Mouse (Mus musculus): Measurements from ENCODE around the gene March6. TPM values are rescaled to one million over a fixed set of nuclear protein-coding genes. Genes with fewer than 3 reads are reported as not detected.

Gene March6
- polyA plus RNA-seq, 1 experiment from 2014 or later = 99.8 TPM

GRCm38 (mm10) chr15:31567431-31567830 lies 36.6 kb upstream of the March6 start:
- no peak overlapping the region for H3K4me2 ChIP-seq (ENCODE audit: low read length)
- H3K9me3 ChIP-seq (replicated peaks; ENCODE audit: control insufficient read depth, low read length, poor library complexity, severe bottlenecking) = no peaks in the 10 kb centered on the region
- no peaks in the 10 kb centered on the region for H3K27me3 ChIP-seq (ENCODE audit: control insufficient read depth, insufficient read depth, low read depth, low read length)

DNA sequence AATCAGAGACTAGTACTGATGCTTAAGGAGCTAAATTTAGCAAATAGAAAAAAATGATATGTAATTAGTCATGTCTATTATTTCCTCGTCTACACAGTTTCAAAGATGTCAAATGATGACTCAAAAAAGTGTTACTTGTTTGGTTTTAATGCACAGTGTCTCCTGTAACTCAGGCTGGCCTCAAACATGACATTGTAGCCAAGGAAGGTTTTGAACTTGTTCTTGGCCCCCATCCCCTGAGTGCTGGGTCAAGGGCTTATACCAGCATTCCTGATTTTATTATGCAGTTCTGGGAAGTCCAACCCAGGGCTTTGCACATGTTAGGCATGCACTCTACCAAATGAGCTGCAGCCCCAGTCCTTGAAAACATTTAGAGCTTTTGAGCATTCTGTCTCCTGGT lies 34.9 kb upstream of the March6 start:
- ATAC-seq = no peak
- Histone ChIP-seq H3K4me3 (ENCODE audit: low read depth, low read length) (no peak overlapping the region), H3K27me3 (ENCODE audit: control insufficient read depth, insufficient read depth, low read depth, low read length) (no peaks in the 10 kb centered on the region), H3K9me3 (replicated peaks; ENCODE audit: control insufficient read depth, low read length, poor library complexity, severe bottlenecking) (no peaks in the 10 kb centered on the region), H3K27ac (ENCODE audit: low read length) (no peak overlapping the region), H3K4me2 (ENCODE audit: low read length) (no peak overlapping the region), H3K36me3 (ENCODE audit: control insufficient read depth, insufficient read depth, low read length) (no peaks in the 10 kb centered on the region), H3K4me1 (ENCODE audit: control insufficient read depth, insufficient read depth, low read length) (no peaks in the 10 kb centered on the region; the same call in 1 of the 2 replicates), H3K9ac (ENCODE audit: low read depth, low read length) (no peak overlapping the region)
- 71% methylated on average over 1 of the region's 1 CpGs for WGBS

More at GRCm38 (mm10) chr15:31567431-31567830, 36.6 kb upstream of the March6 start:
- no peak for ATAC-seq
- H3K27ac ChIP-seq (ENCODE audit: low read length) = no peak overlapping the region
- WGBS = 72% methylated on average over 7 of the region's 7 CpGs
- H3K36me3 ChIP-seq (ENCODE audit: control insufficient read depth, insufficient read depth, low read length) = no peaks in the 10 kb centered on the region
- no peak overlapping the region for H3K4me3 ChIP-seq (ENCODE audit: low read depth, low read length)
- H3K9ac ChIP-seq (ENCODE audit: low read depth, low read length) = no peak overlapping the region
- no peaks in the 10 kb centered on the region; the same call in 1 of the 2 replicates for H3K4me1 ChIP-seq (ENCODE audit: control insufficient read depth, insufficient read depth, low read length)

DNA sequence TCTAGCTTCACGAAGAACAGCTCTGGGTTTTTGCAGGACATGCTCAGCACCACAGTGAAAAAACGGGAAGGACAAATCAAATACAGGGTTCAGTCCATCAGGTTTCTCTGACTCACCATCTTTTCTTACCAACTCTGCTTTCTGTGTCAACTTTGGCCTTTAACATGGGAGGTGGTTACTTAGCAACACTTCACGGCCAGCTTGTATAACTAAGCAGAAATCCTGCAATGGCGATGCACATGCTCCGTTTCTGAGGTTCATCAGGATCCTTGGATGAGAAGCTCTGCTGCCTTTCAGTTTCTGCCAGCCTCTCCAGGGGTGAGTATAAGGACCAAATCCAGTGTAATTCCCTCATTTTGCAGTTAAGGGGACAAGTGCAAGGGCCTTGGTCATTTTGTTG lies 34.3 kb upstream of the March6 start, which contains the start of gene Cmbl:
Gene Cmbl, plus strand, starts transcription at position 206 of the 400 bp plus-strand sequence.
- no peak for ATAC-seq
- Histone ChIP-seq H3K27ac (ENCODE audit: low read length) (no peak within 1 kb of the TSS), H3K4me2 (ENCODE audit: low read length) (no peak within 1 kb of the TSS; the same call in 1 of the 2 replicates), H3K27me3 (ENCODE audit: control insufficient read depth, insufficient read depth, low read depth, low read length) (no peaks in the 10 kb centered on the region), H3K36me3 (ENCODE audit: control insufficient read depth, insufficient read depth, low read length) (no peaks in the 10 kb centered on the region), H3K9me3 (replicated peaks; ENCODE audit: control insufficient read depth, low read length, poor library complexity, severe bottlenecking) (no peaks in the 10 kb centered on the region), H3K4me1 (ENCODE audit: control insufficient read depth, insufficient read depth, low read length) (no peaks in the 10 kb centered on the region; the same call in 1 of the 2 replicates), H3K4me3 (ENCODE audit: low read depth, low read length) (no peak within 1 kb of the TSS), H3K9ac (ENCODE audit: low read depth, low read length) (no peak within 1 kb of the TSS)
- 61% methylated on average over 5 of the region's 5 CpGs for WGBS

DNA sequence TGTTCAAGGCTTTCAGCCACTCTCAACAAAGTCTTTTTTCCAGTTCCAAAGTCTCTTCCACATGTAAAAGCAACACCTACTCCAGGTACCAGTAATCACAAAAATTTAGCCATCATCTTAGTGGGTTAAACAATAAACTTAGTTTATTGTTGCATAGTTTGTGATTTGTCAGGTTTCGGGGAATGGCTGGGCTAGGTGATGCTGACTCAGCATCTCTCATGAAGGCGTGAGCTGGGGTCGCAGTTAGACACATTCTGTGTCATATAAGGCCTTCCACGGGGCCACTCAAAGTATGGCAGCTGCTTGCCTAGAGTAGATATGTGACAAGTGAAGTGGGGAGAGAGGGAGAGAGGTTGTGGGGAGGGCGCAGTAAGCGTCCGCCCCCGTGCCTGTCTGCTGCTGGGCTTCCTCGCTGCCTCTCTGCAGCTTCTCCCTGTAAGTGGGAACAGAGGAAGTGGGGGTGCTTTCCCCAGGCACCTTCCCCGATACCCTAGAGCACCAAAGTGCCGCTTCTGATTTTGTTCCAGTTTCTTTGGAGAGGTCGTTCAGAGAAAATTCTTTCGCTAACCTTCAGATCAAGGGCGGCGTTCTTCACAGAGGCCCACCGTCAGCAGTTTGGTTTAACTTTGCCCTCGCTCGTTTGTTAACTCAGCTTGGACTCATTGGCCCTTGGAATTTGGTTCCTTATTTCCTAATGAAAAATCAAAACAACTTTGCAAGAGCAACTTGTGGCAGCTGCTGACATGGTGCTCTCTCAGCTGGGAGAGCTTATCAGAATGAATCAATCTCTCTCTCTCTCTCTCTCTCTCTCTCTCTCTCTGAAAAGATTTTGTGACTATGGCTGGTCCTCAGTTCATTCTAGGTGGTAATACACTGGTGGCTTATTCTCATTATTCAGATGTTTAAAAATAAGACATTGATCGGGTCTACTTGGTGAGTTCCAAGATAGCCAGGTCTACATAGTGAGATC lies 33.0 kb upstream of the March6 start:
- H3K9ac ChIP-seq (ENCODE audit: low read depth, low read length) = no peak overlapping the region
- H3K36me3 ChIP-seq (ENCODE audit: control insufficient read depth, insufficient read depth, low read length) = no peaks in the 10 kb centered on the region
- no peak overlapping the region for H3K4me3 ChIP-seq (ENCODE audit: low read depth, low read length)
- no peaks in the 10 kb centered on the region for H3K27me3 ChIP-seq (ENCODE audit: control insufficient read depth, insufficient read depth, low read depth, low read length)
- H3K9me3 ChIP-seq (replicated peaks; ENCODE audit: control insufficient read depth, low read length, poor library complexity, severe bottlenecking) = no peaks in the 10 kb centered on the region
- no peak overlapping the region for H3K27ac ChIP-seq (ENCODE audit: low read length)
- no peaks in the 10 kb centered on the region; the same call in 1 of the 2 replicates for H3K4me1 ChIP-seq (ENCODE audit: control insufficient read depth, insufficient read depth, low read length)
- no peak for ATAC-seq
- no peak overlapping the region for H3K4me2 ChIP-seq (ENCODE audit: low read length)
- 75% methylated on average over 19 of the region's 19 CpGs for WGBS

GRCm38 (mm10) chr15:31562847-31563246 lies 32.0 kb upstream of the March6 start:
- Histone ChIP-seq H3K4me3 (ENCODE audit: low read depth, low read length) (no peak overlapping the region), H3K4me1 (ENCODE audit: control insufficient read depth, insufficient read depth, low read length) (no peaks in the 10 kb centered on the region; the same call in 1 of the 2 replicates), H3K9me3 (replicated peaks; ENCODE audit: control insufficient read depth, low read length, poor library complexity, severe bottlenecking) (no peaks in the 10 kb centered on the region), H3K9ac (ENCODE audit: low read depth, low read length) (no peak overlapping the region), H3K27me3 (ENCODE audit: control insufficient read depth, insufficient read depth, low read depth, low read length) (no peaks in the 10 kb centered on the region), H3K36me3 (ENCODE audit: control insufficient read depth, insufficient read depth, low read length) (no peaks in the 10 kb centered on the region), H3K4me2 (ENCODE audit: low read length) (no peak overlapping the region), H3K27ac (ENCODE audit: low read length) (no peak overlapping the region)
- WGBS = 89% methylated on average over 8 of the region's 8 CpGs
- no peak for ATAC-seq

DNA sequence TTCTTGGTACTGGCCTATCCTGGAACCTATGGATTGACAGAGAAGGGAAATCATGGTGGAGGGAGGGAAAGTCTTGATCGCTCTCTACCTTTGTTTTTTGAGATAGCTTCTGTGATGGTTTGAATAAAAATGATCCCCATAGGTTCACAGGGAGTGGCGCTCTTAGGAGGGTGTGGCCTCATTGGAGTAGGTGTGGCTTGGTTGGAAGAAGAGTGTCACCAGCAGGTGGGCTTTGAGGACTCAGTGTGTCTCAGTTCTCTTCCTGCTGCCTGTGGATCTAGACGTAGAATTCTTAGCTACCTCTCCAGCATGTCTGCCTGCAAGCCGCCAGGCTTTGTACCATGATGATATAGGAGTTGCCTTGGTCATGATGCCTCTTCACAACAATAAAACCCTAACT lies 31.1 kb upstream of the March6 start:
- Histone ChIP-seq H3K4me3 (ENCODE audit: low read depth, low read length) (no peak overlapping the region), H3K27ac (ENCODE audit: low read length) (no peak overlapping the region), H3K27me3 (ENCODE audit: control insufficient read depth, insufficient read depth, low read depth, low read length) (no peaks in the 10 kb centered on the region), H3K9ac (ENCODE audit: low read depth, low read length) (no peak overlapping the region), H3K4me2 (ENCODE audit: low read length) (no peak overlapping the region), H3K9me3 (replicated peaks; ENCODE audit: control insufficient read depth, low read length, poor library complexity, severe bottlenecking) (no peaks in the 10 kb centered on the region), H3K36me3 (ENCODE audit: control insufficient read depth, insufficient read depth, low read length) (no peaks in the 10 kb centered on the region), H3K4me1 (ENCODE audit: control insufficient read depth, insufficient read depth, low read length) (no peaks in the 10 kb centered on the region; the same call in 1 of the 2 replicates)
- ATAC-seq = no peak
- 95% methylated on average over 4 of the region's 4 CpGs for WGBS

- Histone ChIP-seq H3K9me3 (replicated peaks; ENCODE audit: control insufficient read depth, low read length, poor library complexity, severe bottlenecking) (no peaks in the 10 kb centered on the region), H3K27me3 (ENCODE audit: control insufficient read depth, insufficient read depth, low read depth, low read length) (no peaks in the 10 kb centered on the region), H3K4me1 (ENCODE audit: control insufficient read depth, insufficient read depth, low read length) (no peaks in the 10 kb centered on the region; the same call in 1 of the 2 replicates), H3K36me3 (ENCODE audit: control insufficient read depth, insufficient read depth, low read length) (no peaks in the 10 kb centered on the region), H3K4me3 (ENCODE audit: low read depth, low read length) (no peak overlapping the region), H3K27ac (ENCODE audit: low read length) (no peak overlapping the region), H3K9ac (ENCODE audit: low read depth, low read length) (no peak overlapping the region), H3K4me2 (ENCODE audit: low read length) (no peak overlapping the region)
- WGBS = 77% methylated on average over 6 of the region's 6 CpGs
- ATAC-seq = no peak
Measured at GRCm38 (mm10) chr15:31561390-31561789, 30.5 kb upstream of the March6 start.

DNA sequence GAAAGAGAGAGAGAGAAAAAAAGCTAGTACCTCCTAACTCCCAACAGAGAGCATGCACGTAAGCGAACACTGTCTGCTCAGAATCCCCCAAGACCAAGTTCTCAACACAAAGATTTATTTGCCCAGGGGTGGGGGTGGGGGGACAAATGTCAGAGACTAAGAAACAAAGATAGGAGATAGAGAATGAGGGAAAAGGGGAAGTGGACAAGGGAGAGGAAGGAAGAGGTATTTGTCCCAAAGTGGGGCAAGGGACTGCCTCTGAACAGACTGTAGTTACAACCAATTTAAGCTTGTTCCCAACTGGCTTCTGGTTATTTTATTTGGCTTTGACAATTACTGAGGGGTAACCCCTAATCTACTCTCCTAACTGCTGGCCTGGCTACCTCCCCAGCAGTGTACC lies 24.0 kb upstream of the March6 start:
- Histone ChIP-seq H3K27me3 (ENCODE audit: control insufficient read depth, insufficient read depth, low read depth, low read length) (no peaks in the 10 kb centered on the region), H3K4me3 (ENCODE audit: low read depth, low read length) (no peak overlapping the region), H3K27ac (ENCODE audit: low read length) (no peak overlapping the region), H3K9ac (ENCODE audit: low read depth, low read length) (no peak overlapping the region), H3K4me1 (ENCODE audit: control insufficient read depth, insufficient read depth, low read length) (no peaks in the 10 kb centered on the region), H3K9me3 (replicated peaks; ENCODE audit: control insufficient read depth, low read length, poor library complexity, severe bottlenecking) (no peaks in the 10 kb centered on the region), H3K4me2 (ENCODE audit: low read length) (no peak overlapping the region), H3K36me3 (ENCODE audit: control insufficient read depth, insufficient read depth, low read length) (no peaks in the 10 kb centered on the region)
- ATAC-seq = no peak
- WGBS = 86% methylated on average over 2 of the region's 2 CpGs

- H3K4me1 ChIP-seq (ENCODE audit: control insufficient read depth, insufficient read depth, low read length) = no peaks in the 10 kb centered on the region
- no peak overlapping the region for H3K9ac ChIP-seq (ENCODE audit: low read depth, low read length)
- no peaks in the 10 kb centered on the region for H3K36me3 ChIP-seq (ENCODE audit: control insufficient read depth, insufficient read depth, low read length)
- no peaks in the 10 kb centered on the region for H3K27me3 ChIP-seq (ENCODE audit: control insufficient read depth, insufficient read depth, low read depth, low read length)
- H3K9me3 ChIP-seq (replicated peaks; ENCODE audit: control insufficient read depth, low read length, poor library complexity, severe bottlenecking) = no peaks in the 10 kb centered on the region
- H3K4me2 ChIP-seq (ENCODE audit: low read length) = no peak overlapping the region
- ATAC-seq = no peak
- H3K27ac ChIP-seq (ENCODE audit: low read length) = no peak overlapping the region
- WGBS = 75% methylated on average over 4 of the region's 4 CpGs
- no peak overlapping the region for H3K4me3 ChIP-seq (ENCODE audit: low read depth, low read length)
Measured at GRCm38 (mm10) chr15:31550381-31550780, 19.5 kb upstream of the March6 start.
